8 mouse cellular contexts compared by ENCODE assay signal in genomic region chrX:13282089-13282850, GRCm38 (mm10). TPM values are rescaled to one million over a fixed set of nuclear protein-coding genes. Genes with fewer than 3 reads are reported as not detected.
DNase-seq lines count a peak whose midpoint lies in the region; ATAC-seq and TF ChIP-seq lines count a peak whose summit lies in the region.

No protein-coding gene starts in this region.

- H3K9ac ChIP-seq in forebrain, postnatal 0 days = peak overlapping the region; percentile 99

- H3K4me1 ChIP-seq in forebrain, postnatal 0 days (ENCODE audit: insufficient read depth) = no peaks in the 10 kb centered on the region

- no peak for ATAC-seq in forebrain, postnatal 0 days
- no peak for ATAC-seq in monocyte, adult 5-6 weeks (replicated peaks; ENCODE audit: insufficient number of reproducible peaks, low FRiP score, low TSS enrichment, poor library complexity, severe bottlenecking)

- WGBS in forebrain, postnatal 0 days = 12% methylated on average over 16 of the region's 16 CpGs

- TF ChIP-seq CTCF in forebrain, postnatal 0 days (IDR thresholded peaks at IDR 0.05; ENCODE audit: low read depth) = no peak

- H3K4me2 ChIP-seq in forebrain, postnatal 0 days (ENCODE audit: low read depth) = peak overlapping the region; percentile 77

- no peaks in the 10 kb centered on the region for H3K9me3 ChIP-seq in forebrain, postnatal 0 days (ENCODE audit: low read length)

- no peaks in the 10 kb centered on the region for H3K27me3 ChIP-seq in forebrain, postnatal 0 days (ENCODE audit: insufficient read depth, low read length)

- peak overlapping the region; percentile 99 for H3K27ac ChIP-seq in forebrain, postnatal 0 days (ENCODE audit: low read depth, low read length)

- H3K4me3 ChIP-seq in forebrain, postnatal 0 days (ENCODE audit: low read depth, low read length) = peak overlapping the region; percentile 82

- H3K36me3 ChIP-seq in forebrain, postnatal 0 days (ENCODE audit: insufficient read depth) = peaks cover 8% of the 10 kb centered on the region

- DNase-seq in kidney, adult 11 months = peak; percentile 31
- DNase-seq in kidney, postnatal 14 days = no peak
- DNase-seq in MN1 (ENCODE audit: low spot score) = peak; percentile 32
- no peak for DNase-seq in forebrain, postnatal 0 days
- DNase-seq in mesoderm, embryonic 11.5 days (ENCODE audit: low read depth, low spot score) = peak; percentile 71
- DNase-seq in layer of hippocampus, postnatal 36 days = no peak
- no peak for DNase-seq in testis, postnatal 10 days (ENCODE audit: low spot score)

RNA-seq across cellular contexts. Expression of gene Ddx3x, which starts 1.5 kb away (rescaled TPM):
- 153 and 219 TPM in 2 replicates for total RNA-seq in forebrain, postnatal 0 days (2014; rRNA removed)
- polyA plus RNA-seq in forebrain, postnatal 0 days (2015; fragmentation: Nextera tagmentation; extraction: Ambion mirVana) = 101 and 114 TPM in 2 replicates
- 729 to 855 TPM (median 842 TPM) in 3 replicates for total RNA-seq in monocyte, adult 5-6 weeks (2017)
- 100 to 1,000 TPM; 147 to 183 TPM for total RNA-seq in layer of hippocampus, postnatal 36 days (2021)

Comparison
In these comparisons a context has a peak if more than half of its experiments do, and no peak if none do; other contexts are left out.
1. DNase-seq: peak in kidney, adult 11 months (single experiment), MN1 (single experiment) and mesoderm, embryonic 11.5 days (single experiment); none in kidney, postnatal 14 days (single experiment), forebrain, postnatal 0 days (single experiment), layer of hippocampus, postnatal 36 days (0 of 2) and testis, postnatal 10 days (single experiment).